Mouse (Mus musculus): ENCODE data around the gene Fam168a. TPM values are rescaled to one million over a fixed set of nuclear protein-coding genes. Genes with fewer than 3 reads are reported as not detected.

Gene Fam168a
- polyA plus RNA-seq, 1 experiment from 2014 or later, result 46.1 TPM

- H3K4me1 ChIP-seq (replicated peaks; ENCODE audit: control insufficient read depth, insufficient read depth, low read length), result peaks cover 3% of the 10 kb centered on the region; the same call in 1 of the 2 replicates
- 72% methylated on average over 2 of the region's 2 CpGs for WGBS
- no peaks in the 10 kb centered on the region for H3K9me3 ChIP-seq (ENCODE audit: control insufficient read depth, low read length)
- DNase-seq (ENCODE audit: low spot score) (no peak), ATAC-seq (replicated peaks; ENCODE audit: low FRiP score, low TSS enrichment, low read depth) (no peak)
- H3K4me3 ChIP-seq (ENCODE audit: low read depth, low read length), result no peak overlapping the region
- no peak overlapping the region for H3K27ac ChIP-seq (ENCODE audit: low read depth)
- H3K36me3 ChIP-seq (ENCODE audit: control insufficient read depth, insufficient read depth, low read length), result no peaks in the 10 kb centered on the region
- H3K9ac ChIP-seq (ENCODE audit: low read length), result no peak overlapping the region
- H3K27me3 ChIP-seq (replicated peaks; ENCODE audit: control insufficient read depth, insufficient read depth, low read length), result no peaks in the 10 kb centered on the region
- no peak overlapping the region for H3K4me2 ChIP-seq (ENCODE audit: low read length)
Measured at GRCm38 (mm10) chr7:100744372-100744771, 37.9 kb downstream of the Fam168a start.

DNA sequence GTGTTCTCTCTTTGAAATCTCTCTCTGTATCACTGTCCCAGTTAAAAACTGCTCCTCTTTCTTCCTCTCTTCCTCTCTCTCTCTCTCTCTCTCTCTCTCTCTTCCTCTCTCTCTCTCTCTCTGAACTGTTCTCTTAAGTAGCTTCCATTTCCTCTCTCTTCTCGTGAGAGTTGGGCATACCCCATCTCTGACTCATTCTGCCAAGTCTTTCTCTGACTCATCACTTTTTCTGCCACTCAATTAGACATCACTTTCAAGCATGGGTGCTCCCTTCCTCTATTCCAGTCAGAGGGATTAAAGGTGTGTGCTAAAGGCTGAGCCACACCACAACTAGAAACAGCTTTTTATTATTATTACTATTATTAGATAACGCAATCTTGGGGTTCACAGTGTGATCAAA, 43.7 kb downstream of the Fam168a start:
- H3K4me1 ChIP-seq (replicated peaks; ENCODE audit: control insufficient read depth, insufficient read depth, low read length), result no peaks in the 10 kb centered on the region
- no peak overlapping the region for H3K9ac ChIP-seq (ENCODE audit: low read length)
- no peak for ATAC-seq (replicated peaks; ENCODE audit: low FRiP score, low TSS enrichment, low read depth)
- H3K4me3 ChIP-seq (ENCODE audit: low read depth, low read length), result no peak overlapping the region
- no peak overlapping the region for H3K4me2 ChIP-seq (ENCODE audit: low read length)
- H3K36me3 ChIP-seq (ENCODE audit: control insufficient read depth, insufficient read depth, low read length), result no peaks in the 10 kb centered on the region
- H3K27me3 ChIP-seq (replicated peaks; ENCODE audit: control insufficient read depth, insufficient read depth, low read length), result no peaks in the 10 kb centered on the region
- 68% methylated on average over 2 of the region's 2 CpGs for WGBS
- DNase-seq (ENCODE audit: low spot score), result no peak
- no peaks in the 10 kb centered on the region for H3K9me3 ChIP-seq (ENCODE audit: control insufficient read depth, low read length)
- no peak overlapping the region for H3K27ac ChIP-seq (ENCODE audit: low read depth)

DNA sequence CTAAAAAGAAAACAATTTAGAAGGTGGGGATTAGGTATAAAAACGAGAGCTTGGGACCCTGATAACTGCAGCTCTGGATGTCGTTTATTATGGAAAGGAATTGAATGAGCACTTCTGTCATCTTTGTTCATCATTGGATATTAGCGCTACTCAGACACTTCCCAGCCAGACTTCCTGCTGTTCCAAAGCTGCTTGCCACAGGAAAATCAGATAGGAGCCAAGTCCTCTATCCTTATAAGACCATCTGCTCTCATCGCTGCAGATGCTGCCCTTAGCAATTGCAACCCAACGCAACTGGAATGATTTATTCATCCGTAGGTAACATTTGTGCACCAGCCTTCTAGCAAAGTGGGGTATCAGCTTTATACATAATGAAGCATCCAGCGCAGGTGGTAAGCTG, 52.3 kb downstream of the Fam168a start:
- no peak for ATAC-seq (replicated peaks; ENCODE audit: low FRiP score, low TSS enrichment, low read depth)
- WGBS, result 86% methylated on average over 7 of the region's 7 CpGs

DNA sequence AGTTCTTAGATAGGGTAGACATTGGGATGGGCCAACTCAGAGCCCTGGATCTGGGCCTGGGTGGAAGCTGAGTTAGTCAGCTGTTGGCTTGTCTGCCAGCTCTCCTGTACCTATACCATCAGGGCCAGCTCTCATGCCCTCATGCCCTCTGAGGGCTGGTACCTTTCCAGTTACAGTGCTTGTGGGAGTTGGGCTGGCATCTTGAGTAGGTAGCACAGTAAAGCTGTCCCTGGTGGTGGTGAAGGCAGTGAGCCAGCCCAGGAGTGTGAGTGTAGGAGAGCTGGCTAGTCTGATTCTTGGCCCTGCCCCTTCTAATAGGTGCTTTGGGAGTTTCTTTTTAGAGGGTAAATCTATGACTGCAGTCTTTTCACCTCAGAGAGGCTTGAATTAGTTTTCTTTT, 56.3 kb downstream of the Fam168a start:
- H3K9ac ChIP-seq (ENCODE audit: low read length), result no peak overlapping the region
- no peak overlapping the region for H3K4me2 ChIP-seq (ENCODE audit: low read length)
- H3K36me3 ChIP-seq (ENCODE audit: control insufficient read depth, insufficient read depth, low read length), result no peaks in the 10 kb centered on the region
- no peak overlapping the region for H3K27ac ChIP-seq (ENCODE audit: low read depth)
- no peak overlapping the region for H3K4me3 ChIP-seq (ENCODE audit: low read depth, low read length)
- ATAC-seq (replicated peaks; ENCODE audit: low FRiP score, low TSS enrichment, low read depth), result no peak
- no peaks in the 10 kb centered on the region for H3K27me3 ChIP-seq (replicated peaks; ENCODE audit: control insufficient read depth, insufficient read depth, low read length)
- DNase-seq (ENCODE audit: low spot score), result no peak
- H3K9me3 ChIP-seq (ENCODE audit: control insufficient read depth, low read length), result no peaks in the 10 kb centered on the region
- H3K4me1 ChIP-seq (replicated peaks; ENCODE audit: control insufficient read depth, insufficient read depth, low read length), result no peaks in the 10 kb centered on the region

More for the DNA sequence above, 52.3 kb downstream of the Fam168a start:
- no peaks in the 10 kb centered on the region for H3K36me3 ChIP-seq (ENCODE audit: control insufficient read depth, insufficient read depth, low read length)
- no peak overlapping the region for H3K9ac ChIP-seq (ENCODE audit: low read length)
- H3K27ac ChIP-seq (ENCODE audit: low read depth), result no peak overlapping the region
- H3K4me3 ChIP-seq (ENCODE audit: low read depth, low read length), result no peak overlapping the region
- no peak for DNase-seq (ENCODE audit: low spot score)
- no peaks in the 10 kb centered on the region for H3K9me3 ChIP-seq (ENCODE audit: control insufficient read depth, low read length)
- no peaks in the 10 kb centered on the region for H3K4me1 ChIP-seq (replicated peaks; ENCODE audit: control insufficient read depth, insufficient read depth, low read length)
- no peaks in the 10 kb centered on the region for H3K27me3 ChIP-seq (replicated peaks; ENCODE audit: control insufficient read depth, insufficient read depth, low read length)
- H3K4me2 ChIP-seq (ENCODE audit: low read length), result no peak overlapping the region

DNA sequence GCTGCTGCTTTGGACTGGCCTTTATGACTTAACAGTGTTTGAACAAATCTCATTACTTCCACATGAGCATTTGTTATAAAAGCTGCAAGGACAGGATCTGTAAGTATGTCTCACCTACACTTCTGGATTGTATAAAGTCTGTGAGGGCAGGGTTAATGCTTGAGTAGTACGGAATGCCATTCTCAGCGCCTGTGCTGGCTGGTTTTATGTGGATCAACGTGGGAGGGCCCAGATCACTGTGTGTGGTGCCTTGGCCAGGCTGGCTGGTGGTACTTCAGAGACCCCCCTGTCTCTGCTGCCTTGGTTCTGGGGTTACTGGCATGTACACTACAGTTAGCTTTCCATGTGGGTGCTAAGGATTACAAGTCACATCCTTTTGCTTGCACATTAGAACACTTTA, 61.1 kb downstream of the Fam168a start:
- Histone ChIP-seq H3K36me3 (ENCODE audit: control insufficient read depth, insufficient read depth, low read length) (no peaks in the 10 kb centered on the region), H3K4me2 (ENCODE audit: low read length) (no peak overlapping the region), H3K27ac (ENCODE audit: low read depth) (no peak overlapping the region), H3K9me3 (ENCODE audit: control insufficient read depth, low read length) (no peaks in the 10 kb centered on the region), H3K27me3 (replicated peaks; ENCODE audit: control insufficient read depth, insufficient read depth, low read length) (no peaks in the 10 kb centered on the region), H3K9ac (ENCODE audit: low read length) (no peak overlapping the region), H3K4me3 (ENCODE audit: low read depth, low read length) (no peak overlapping the region), H3K4me1 (replicated peaks; ENCODE audit: control insufficient read depth, insufficient read depth, low read length) (no peaks in the 10 kb centered on the region)
- WGBS, result 24% methylated on average over 3 of the region's 3 CpGs
- DNase-seq (ENCODE audit: low spot score) (no peak), ATAC-seq (replicated peaks; ENCODE audit: low FRiP score, low TSS enrichment, low read depth) (no peak)

DNA sequence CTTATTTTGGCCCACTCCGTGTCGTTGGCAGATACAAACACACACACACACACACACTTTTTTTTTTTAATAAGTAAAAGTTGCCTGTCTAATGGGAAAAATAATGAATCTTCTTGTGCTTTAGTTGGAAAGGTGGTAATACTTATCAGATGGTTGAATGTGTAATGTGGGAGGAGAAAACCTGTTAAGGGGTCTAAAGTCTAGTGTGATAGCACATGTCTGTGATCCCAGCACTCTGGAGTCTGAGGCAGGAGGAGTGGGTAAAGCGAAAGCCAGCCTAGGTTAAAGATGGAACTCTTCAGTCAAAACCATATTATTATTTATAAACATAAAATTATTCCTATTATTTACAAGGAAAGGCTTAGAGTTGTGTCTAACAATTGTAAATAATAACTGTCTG, 61.6 kb downstream of the Fam168a start:
- H3K9me3 ChIP-seq (ENCODE audit: control insufficient read depth, low read length), result no peaks in the 10 kb centered on the region
- DNase-seq (ENCODE audit: low spot score) (no peak), ATAC-seq (replicated peaks; ENCODE audit: low FRiP score, low TSS enrichment, low read depth) (no peak)
- H3K27ac ChIP-seq (ENCODE audit: low read depth), result no peak overlapping the region
- no peak overlapping the region for H3K4me3 ChIP-seq (ENCODE audit: low read depth, low read length)
- H3K36me3 ChIP-seq (ENCODE audit: control insufficient read depth, insufficient read depth, low read length), result no peaks in the 10 kb centered on the region
- 96% methylated on average over 3 of the region's 3 CpGs for WGBS
- no peaks in the 10 kb centered on the region for H3K27me3 ChIP-seq (replicated peaks; ENCODE audit: control insufficient read depth, insufficient read depth, low read length)
- no peaks in the 10 kb centered on the region for H3K4me1 ChIP-seq (replicated peaks; ENCODE audit: control insufficient read depth, insufficient read depth, low read length)
- H3K9ac ChIP-seq (ENCODE audit: low read length), result no peak overlapping the region
- no peak overlapping the region for H3K4me2 ChIP-seq (ENCODE audit: low read length)

GRCm38 (mm10) chr7:100769534-100770083, 63.2 kb downstream of the Fam168a start:
- H3K4me3 ChIP-seq (ENCODE audit: low read depth, low read length), result no peak overlapping the region
- no peaks in the 10 kb centered on the region for H3K27me3 ChIP-seq (replicated peaks; ENCODE audit: control insufficient read depth, insufficient read depth, low read length)
- H3K27ac ChIP-seq (ENCODE audit: low read depth), result no peak overlapping the region
- H3K9me3 ChIP-seq (ENCODE audit: control insufficient read depth, low read length), result no peaks in the 10 kb centered on the region
- DNase-seq (ENCODE audit: low spot score) (no peak), ATAC-seq (replicated peaks; ENCODE audit: low FRiP score, low TSS enrichment, low read depth) (no peak)
- H3K4me1 ChIP-seq (replicated peaks; ENCODE audit: control insufficient read depth, insufficient read depth, low read length), result no peaks in the 10 kb centered on the region
- WGBS, result 85% methylated on average over 7 of the region's 7 CpGs
- H3K9ac ChIP-seq (ENCODE audit: low read length), result no peak overlapping the region
- H3K36me3 ChIP-seq (ENCODE audit: control insufficient read depth, insufficient read depth, low read length), result no peaks in the 10 kb centered on the region
- H3K4me2 ChIP-seq (ENCODE audit: low read length), result no peak overlapping the region

DNA sequence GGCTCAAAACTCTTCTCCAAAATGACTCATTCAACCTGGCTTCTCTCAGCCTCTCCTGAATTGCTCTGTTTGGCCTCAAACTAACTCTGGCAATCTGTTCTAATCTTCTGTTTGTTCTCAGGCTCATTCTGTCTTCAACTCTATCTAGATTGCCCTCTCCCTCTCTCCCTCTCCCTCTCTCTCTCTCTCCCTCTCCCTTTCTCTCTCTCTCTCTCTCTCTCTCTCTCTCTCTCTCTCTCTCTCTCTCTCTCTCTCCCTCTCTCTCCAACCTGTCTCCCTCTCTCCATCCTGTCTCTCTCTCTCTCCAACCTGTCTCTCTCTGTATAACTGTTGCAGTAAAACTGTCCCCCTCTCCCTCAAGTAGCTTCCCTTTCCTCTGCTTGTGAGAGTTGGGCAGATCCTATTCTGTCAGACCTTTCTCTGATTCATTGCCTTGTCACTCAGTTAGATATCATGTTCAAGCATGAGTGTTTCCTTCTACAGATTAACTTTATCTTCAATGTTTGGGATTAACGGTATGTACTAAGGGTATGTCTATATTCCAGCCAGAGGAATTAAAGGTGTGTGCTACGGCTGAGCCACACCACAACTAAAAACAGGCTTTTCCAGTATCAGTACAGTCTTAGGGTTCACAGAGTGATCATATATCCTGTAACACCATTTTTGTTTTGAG, 64.4 kb downstream of the Fam168a start:
- Histone ChIP-seq H3K27me3 (replicated peaks; ENCODE audit: control insufficient read depth, insufficient read depth, low read length) (no peaks in the 10 kb centered on the region), H3K4me1 (replicated peaks; ENCODE audit: control insufficient read depth, insufficient read depth, low read length) (no peaks in the 10 kb centered on the region), H3K4me3 (ENCODE audit: low read depth, low read length) (no peak overlapping the region), H3K9me3 (ENCODE audit: control insufficient read depth, low read length) (no peaks in the 10 kb centered on the region), H3K36me3 (ENCODE audit: control insufficient read depth, insufficient read depth, low read length) (no peaks in the 10 kb centered on the region), H3K9ac (ENCODE audit: low read length) (no peak overlapping the region), H3K4me2 (ENCODE audit: low read length) (no peak overlapping the region), H3K27ac (ENCODE audit: low read depth) (no peak overlapping the region)
- WGBS, result 93% methylated on average over 2 of the region's 2 CpGs
- ATAC-seq (replicated peaks; ENCODE audit: low FRiP score, low TSS enrichment, low read depth) (no peak), DNase-seq (ENCODE audit: low spot score) (no peak)

GRCm38 (mm10) chr7:100774189-100774588, 67.8 kb downstream of the Fam168a start:
- no peaks in the 10 kb centered on the region for H3K36me3 ChIP-seq (ENCODE audit: control insufficient read depth, insufficient read depth, low read length)
- WGBS, result 94% methylated on average over 1 of the region's 1 CpGs
- no peak overlapping the region for H3K4me2 ChIP-seq (ENCODE audit: low read length)
- no peaks in the 10 kb centered on the region for H3K27me3 ChIP-seq (replicated peaks; ENCODE audit: control insufficient read depth, insufficient read depth, low read length)
- H3K27ac ChIP-seq (ENCODE audit: low read depth), result no peak overlapping the region
- H3K9ac ChIP-seq (ENCODE audit: low read length), result no peak overlapping the region
- no peak for DNase-seq (ENCODE audit: low spot score)
- H3K9me3 ChIP-seq (ENCODE audit: control insufficient read depth, low read length), result no peaks in the 10 kb centered on the region
- no peaks in the 10 kb centered on the region for H3K4me1 ChIP-seq (replicated peaks; ENCODE audit: control insufficient read depth, insufficient read depth, low read length)
- ATAC-seq (replicated peaks; ENCODE audit: low FRiP score, low TSS enrichment, low read depth), result no peak
- no peak overlapping the region for H3K4me3 ChIP-seq (ENCODE audit: low read depth, low read length)
